Mouse (Mus musculus) forebrain, postnatal 0 days (tissue): ENCODE measurements at regions not wholly inside any gene's neighbourhood (a gene's known extent, or its start where the extent isn't known, plus 50 kb on each side); places are given as distances from the start of the nearest gene placed in this dataset.
A peak's percentile ranks its signal among the peaks of the same experiment; 100 is the strongest.

ENCODE experiments used
- ATAC-seq: fragments of 200-750 bp; cut with Nextera tagmentation; 2 replicates; pipeline ENCODE4 v1.8.0; 2017; ENCODE audit warnings: mild to moderate bottlenecking, moderate library complexity
- DNase-seq: peaks from one replicate; pipeline ENCODE4 v3.0.0-alpha.2; 2015
- H3K27ac ChIP-seq: fragments of 300-500 bp; sonication (generic); 2 replicates; pipeline ENCODE4 v1.5.1; 2014; ENCODE audit warnings: low read depth, mild to moderate bottlenecking, antibody characterized with exemption, low read length, moderate library complexity, mixed read lengths
- H3K27me3 ChIP-seq: fragments of 300-500 bp; sonication (generic); 2 replicates; pipeline ENCODE4 v1.6.1; 2014; ENCODE audit warnings: mild to moderate bottlenecking, low read length, mixed read lengths; ENCODE audit not compliant: insufficient read depth
- H3K36me3 ChIP-seq: fragments of 300-500 bp; sonication (generic); 2 replicates; pipeline ENCODE4 v1.6.1; 2014; ENCODE audit warnings: mild to moderate bottlenecking, moderate library complexity; ENCODE audit not compliant: insufficient read depth
- H3K4me1 ChIP-seq: fragments of 300-500 bp; sonication (generic); 2 replicates; pipeline ENCODE4 v1.6.1; 2014; ENCODE audit warnings: antibody characterized with exemption; ENCODE audit not compliant: insufficient read depth
- H3K4me2 ChIP-seq: fragments of 300-500 bp; sonication (generic); 2 replicates; pipeline ENCODE4 v1.6.1; 2014; ENCODE audit warnings: low read depth, mild to moderate bottlenecking, moderate library complexity
- H3K4me3 ChIP-seq: fragments of 300-500 bp; sonication (generic); 2 replicates; pipeline ENCODE4 v1.5.1; 2014; ENCODE audit warnings: low read depth, low read length, mixed read lengths
- H3K9ac ChIP-seq: fragments of 300-500 bp; sonication (generic); 2 replicates; pipeline ENCODE4 v1.6.1; 2014; ENCODE audit warnings: mild to moderate bottlenecking
- H3K9me3 ChIP-seq: fragments of 300-500 bp; sonication (generic); 2 replicates; pipeline ENCODE4 v1.6.1; 2016; ENCODE audit warnings: low read length
- CTCF ChIP-seq: sonication (generic); IDR thresholded peaks from 2 replicates; pipeline ENCODE4 v1.5.1; 2016; ENCODE audit warnings: antibody characterized with exemption, control low read depth, low read depth
- WGBS: fragments of 180-500 bp; shearing (Covaris S2); extraction: QIAGEN DNeasy Blood & Tissue Kit; methylation state at CpG from one replicate; pipeline ENCODE4 v1.1.7; 2014; 5-methylcytosine and 5-hydroxymethylcytosine counted together

GRCm38 (mm10) chr15:18360256-18360655 lies 458.5 kb upstream of the Cdh10 start:
- no peak for ATAC-seq
- DNase-seq, result no peak
- no peaks in the 10 kb centered on the region for H3K27me3 ChIP-seq
- WGBS, result 86% methylated on average over 4 of the region's 4 CpGs
- no peaks in the 10 kb centered on the region for H3K9me3 ChIP-seq
- no peak for TF ChIP-seq CTCF
- no peaks in the 10 kb centered on the region for H3K36me3 ChIP-seq
- H3K27ac ChIP-seq, result no peak overlapping the region
- H3K4me3 ChIP-seq, result no peak overlapping the region
- no peaks in the 10 kb centered on the region for H3K4me1 ChIP-seq
- H3K4me2 ChIP-seq, result no peak overlapping the region
- H3K9ac ChIP-seq, result no peak overlapping the region

DNA sequence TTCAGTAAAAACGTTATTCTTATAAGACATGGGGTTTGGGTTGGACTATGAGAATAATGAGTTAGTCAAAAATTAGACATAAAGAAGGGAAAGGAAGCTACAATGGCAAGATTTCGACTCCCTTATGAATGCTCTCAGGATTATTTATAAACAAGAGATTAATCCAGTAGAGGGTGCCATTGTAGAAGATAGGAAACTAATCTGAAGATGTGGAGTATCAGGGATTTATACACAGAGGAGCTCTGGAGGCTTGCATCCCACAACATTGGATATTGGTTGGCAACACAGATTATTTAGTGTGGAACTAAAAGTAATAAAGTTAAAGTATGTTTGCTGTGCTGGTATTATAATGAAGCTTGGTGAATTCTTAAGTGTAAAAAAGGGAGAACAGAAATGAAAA lies 419.0 kb upstream of the Cdh10 start:
- no peak for TF ChIP-seq CTCF
- H3K27me3 ChIP-seq, result no peaks in the 10 kb centered on the region
- DNase-seq (peak; percentile 8), ATAC-seq (no peak)
- no peak overlapping the region for H3K4me3 ChIP-seq
- H3K4me1 ChIP-seq, result no peaks in the 10 kb centered on the region
- H3K4me2 ChIP-seq, result no peak overlapping the region
- no peaks in the 10 kb centered on the region for H3K9me3 ChIP-seq
- H3K9ac ChIP-seq, result no peak overlapping the region
- no peaks in the 10 kb centered on the region for H3K36me3 ChIP-seq
- no peak overlapping the region for H3K27ac ChIP-seq
- WGBS, result 60% methylated on average over 2 of the region's 2 CpGs

DNA sequence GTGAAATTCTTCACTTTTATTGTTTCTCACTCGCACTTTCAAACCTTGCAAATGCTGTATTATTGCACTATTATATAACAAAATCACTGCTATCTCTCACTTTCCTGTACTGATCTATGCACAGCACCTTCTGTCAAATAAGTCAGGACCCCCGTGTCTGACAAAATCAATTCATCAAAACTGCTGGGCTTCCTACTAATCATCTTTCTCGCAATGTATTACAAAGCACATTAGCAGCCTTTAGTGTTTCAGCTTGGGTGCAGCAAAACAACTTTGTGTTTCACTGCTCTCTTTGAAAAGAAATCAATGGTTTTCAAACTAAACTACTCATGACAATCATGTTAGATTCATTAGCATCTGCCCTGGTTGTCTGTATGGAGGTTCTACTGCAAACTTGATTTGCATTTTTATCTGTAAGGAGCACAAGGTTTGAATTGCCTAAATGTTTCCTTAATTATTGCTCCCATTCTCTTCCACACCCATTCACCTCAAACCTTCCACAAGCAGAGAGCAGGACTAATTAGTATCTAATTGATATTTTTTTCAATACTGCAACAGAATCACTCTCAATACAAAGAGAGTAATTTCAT lies 418.4 kb upstream of the Cdh10 start:
- no peak overlapping the region for H3K4me3 ChIP-seq
- no peak overlapping the region for H3K9ac ChIP-seq
- H3K36me3 ChIP-seq, result no peaks in the 10 kb centered on the region
- TF ChIP-seq CTCF, result no peak
- no peak overlapping the region for H3K4me2 ChIP-seq
- H3K9me3 ChIP-seq, result no peaks in the 10 kb centered on the region
- no peak overlapping the region for H3K27ac ChIP-seq
- peak; percentile 45; the same call in 1 of the 2 replicates for ATAC-seq
- DNase-seq, result no peak
- WGBS, result 32% methylated on average over 3 of the region's 3 CpGs
- H3K4me1 ChIP-seq, result no peaks in the 10 kb centered on the region
- H3K27me3 ChIP-seq, result no peaks in the 10 kb centered on the region

DNA sequence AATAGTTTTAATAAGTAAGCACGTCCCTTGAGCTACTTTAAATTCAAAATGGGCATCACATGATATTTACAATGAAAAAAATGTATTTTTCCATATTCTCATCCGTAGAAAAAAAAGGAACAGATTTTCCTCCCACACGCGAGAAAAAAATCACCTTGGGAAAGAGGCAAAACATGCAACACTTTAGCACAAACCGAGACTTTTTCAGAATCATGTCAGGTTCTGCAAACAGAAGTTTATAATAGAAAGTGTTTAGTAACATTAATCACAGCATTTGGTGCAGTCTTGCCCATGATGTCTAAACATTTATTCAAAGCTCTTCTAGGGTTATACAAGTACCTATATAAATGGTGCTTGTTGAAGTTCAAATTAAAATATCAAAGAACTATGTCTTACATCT lies 386.0 kb upstream of the Cdh10 start:
- no peaks in the 10 kb centered on the region for H3K4me1 ChIP-seq
- DNase-seq (no peak), ATAC-seq (no peak)
- H3K9me3 ChIP-seq, result no peaks in the 10 kb centered on the region
- H3K9ac ChIP-seq, result no peak overlapping the region
- TF ChIP-seq CTCF, result no peak
- WGBS, result 84% methylated on average over 5 of the region's 5 CpGs
- H3K27ac ChIP-seq, result no peak overlapping the region
- no peaks in the 10 kb centered on the region for H3K27me3 ChIP-seq
- no peak overlapping the region for H3K4me2 ChIP-seq
- H3K4me3 ChIP-seq, result no peak overlapping the region
- no peaks in the 10 kb centered on the region for H3K36me3 ChIP-seq

DNA sequence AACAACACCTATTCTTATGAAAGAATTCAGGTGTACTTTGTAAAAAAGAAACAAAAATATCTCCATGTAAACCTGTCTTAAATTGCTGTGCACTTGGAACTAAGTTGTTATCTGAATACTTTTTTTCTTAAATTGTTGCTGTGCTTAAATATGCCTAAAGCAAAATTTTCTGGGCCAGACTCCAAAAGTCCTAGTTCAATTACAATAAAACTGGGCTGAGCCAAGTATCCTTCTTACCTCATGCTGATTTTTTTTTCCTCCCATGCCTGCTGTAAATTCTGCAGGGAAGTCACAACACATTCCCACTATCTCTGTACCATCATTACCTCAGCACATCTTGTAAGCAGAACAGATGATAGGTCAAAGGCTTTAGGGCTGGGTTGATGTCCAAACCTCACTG lies 364.9 kb upstream of the Cdh10 start:
- Histone ChIP-seq H3K27me3 (no peaks in the 10 kb centered on the region), H3K4me3 (no peak overlapping the region), H3K4me2 (no peak overlapping the region), H3K9ac (no peak overlapping the region), H3K9me3 (no peaks in the 10 kb centered on the region), H3K27ac (no peak overlapping the region), H3K4me1 (no peaks in the 10 kb centered on the region), H3K36me3 (no peaks in the 10 kb centered on the region)
- peak; percentile 4 for DNase-seq
- no peak for TF ChIP-seq CTCF
- ATAC-seq, result no peak

GRCm38 (mm10) chr15:18482385-18482784 lies 336.4 kb upstream of the Cdh10 start:
- WGBS, result 78% methylated on average over 4 of the region's 4 CpGs
- H3K4me1 ChIP-seq, result no peaks in the 10 kb centered on the region
- no peak overlapping the region for H3K4me3 ChIP-seq
- H3K9me3 ChIP-seq, result no peaks in the 10 kb centered on the region
- no peaks in the 10 kb centered on the region for H3K27me3 ChIP-seq
- ATAC-seq (no peak), DNase-seq (no peak)
- TF ChIP-seq CTCF, result no peak
- H3K27ac ChIP-seq, result no peak overlapping the region
- no peaks in the 10 kb centered on the region for H3K36me3 ChIP-seq
- H3K4me2 ChIP-seq, result no peak overlapping the region
- H3K9ac ChIP-seq, result no peak overlapping the region

DNA sequence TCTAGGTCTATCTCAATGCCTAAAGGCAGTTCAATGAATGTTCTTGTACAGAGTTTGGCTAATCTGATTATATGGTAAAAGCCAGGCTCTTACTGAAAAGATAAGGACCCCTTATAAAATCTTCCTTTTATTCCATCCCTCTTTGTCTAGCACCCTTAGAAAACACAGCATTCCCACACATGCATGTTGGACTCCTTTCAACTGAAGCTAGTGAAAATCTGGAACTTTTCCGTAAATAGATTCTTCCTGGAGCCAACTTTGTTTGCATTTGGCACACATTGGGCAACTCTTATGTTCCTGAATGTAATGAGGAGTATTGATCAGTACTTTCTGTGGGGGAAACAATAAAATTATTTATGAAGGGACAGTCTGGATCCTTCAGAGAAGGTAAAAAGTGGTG lies 307.1 kb upstream of the Cdh10 start:
- DNase-seq, result peak; percentile 39

GRCm38 (mm10) chr15:18517701-18518100 lies 301.0 kb upstream of the Cdh10 start:
- Histone ChIP-seq H3K9ac (no peak overlapping the region), H3K4me1 (no peaks in the 10 kb centered on the region), H3K27ac (no peak overlapping the region), H3K9me3 (no peaks in the 10 kb centered on the region), H3K27me3 (no peaks in the 10 kb centered on the region), H3K4me3 (no peak overlapping the region), H3K36me3 (no peaks in the 10 kb centered on the region), H3K4me2 (no peak overlapping the region)
- WGBS, result 69% methylated on average over 2 of the region's 2 CpGs
- no peak for DNase-seq
- TF ChIP-seq CTCF, result no peak
- ATAC-seq, result no peak

More for the DNA sequence above, 307.1 kb upstream of the Cdh10 start:
- no peak for TF ChIP-seq CTCF
- Histone ChIP-seq H3K4me1 (no peaks in the 10 kb centered on the region), H3K27me3 (no peaks in the 10 kb centered on the region), H3K9me3 (no peaks in the 10 kb centered on the region), H3K4me3 (no peak overlapping the region), H3K27ac (no peak overlapping the region), H3K9ac (no peak overlapping the region), H3K4me2 (no peak overlapping the region), H3K36me3 (no peaks in the 10 kb centered on the region)
- WGBS, result 34% methylated on average over 1 of the region's 1 CpGs
- ATAC-seq, result no peak
